Mouse (Mus musculus) liver, embryonic 14.5 days (tissue): ENCODE data around the gene Eef1e1. TPM values are rescaled to one million over a fixed set of nuclear protein-coding genes. Genes with fewer than 3 reads are reported as not detected.
A peak's percentile ranks its signal among the peaks of the same experiment; 100 is the strongest.

Experiments used
- ATAC-seq: fragments of 200-750 bp; cut with Nextera tagmentation; 2 replicates; pipeline ENCODE4 v1.8.0; 2017; ENCODE audit warnings: moderate number of reproducible peaks, mild to moderate bottlenecking, moderate library complexity; ENCODE audit not compliant: insufficient read depth
- DNase-seq, 3 experiments: peaks; one replicate each; pipeline ENCODE4 v3.0.0-alpha.2; 2012 to 2013; ENCODE audit warnings: low read depth in 3 of 3, low spot score in 3 of 3
- H3K27ac ChIP-seq: fragments of 300-500 bp; sonication (generic); 2 replicates; pipeline ENCODE4 v1.5.1; 2014; ENCODE audit warnings: moderate library complexity, mild to moderate bottlenecking, control low read depth, inconsistent platforms
- H3K27me3 ChIP-seq: fragments of 300-500 bp; sonication (generic); 2 replicates; pipeline ENCODE4 v1.6.1; 2014; ENCODE audit warnings: mild to moderate bottlenecking, low read length, moderate library complexity; ENCODE audit not compliant: control insufficient read depth, insufficient read depth
- H3K36me3 ChIP-seq: fragments of 300-500 bp; sonication (generic); replicated peaks from 2 replicates; pipeline ENCODE4 v1.6.1; 2014; ENCODE audit warnings: low read depth; ENCODE audit not compliant: control insufficient read depth, insufficient read depth
- H3K4me1 ChIP-seq, 2 experiments: fragments of 200-500 bp in 1 of 2; fragments of 300-500 bp in 1 of 2; sonication (generic) in 1 of 2; replicated peaks; 2 replicates each; pipeline ENCODE4 v1.6.1; 2012 to 2014; ENCODE audit warnings: antibody characterized with exemption in 1 of 2, inconsistent platforms in 1 of 2, low read length in 1 of 2; ENCODE audit not compliant: control insufficient read depth in 2 of 2, insufficient read depth in 2 of 2
- H3K4me2 ChIP-seq: fragments of 300-500 bp; sonication (generic); 2 replicates; pipeline ENCODE4 v1.6.1; 2014; ENCODE audit warnings: low read depth, mild to moderate bottlenecking, control low read depth, moderate library complexity
- H3K4me3 ChIP-seq, 2 experiments: fragments of 200-500 bp in 1 of 2; fragments of 300-500 bp in 1 of 2; sonication (generic) in 1 of 2; 2 replicates each; pipeline ENCODE4 v1.5.1; 2012 to 2014; ENCODE audit warnings: low read depth in 2 of 2, low read length in 2 of 2, mild to moderate bottlenecking in 2 of 2, control low read depth in 1 of 2, inconsistent platforms in 1 of 2, moderate library complexity in 1 of 2; ENCODE audit not compliant: insufficient read depth in 1 of 2
- H3K9ac ChIP-seq: fragments of 300-500 bp; sonication (generic); replicated peaks from 2 replicates; pipeline ENCODE4 v1.6.1; 2014; ENCODE audit warnings: mild to moderate bottlenecking, control low read depth, moderate library complexity
- H3K9me3 ChIP-seq: fragments of 300-500 bp; sonication (generic); 2 replicates; pipeline ENCODE4 v1.6.1; 2016; ENCODE audit warnings: low read length, mixed read lengths; ENCODE audit not compliant: control insufficient read depth
- CTCF ChIP-seq: IDR thresholded peaks from 2 replicates; pipeline ENCODE4 v1.5.1; 2016; ENCODE audit warnings: antibody characterized with exemption, low read depth, control low read depth
- EP300 ChIP-seq: IDR thresholded peaks from 2 replicates; pipeline ENCODE4 v1.6.1; 2016; ENCODE audit warnings: antibody characterized with exemption, low read depth
- WGBS: fragments of 180-500 bp; shearing (Covaris S2); extraction: QIAGEN DNeasy Blood & Tissue Kit; methylation state at CpG from one replicate; pipeline ENCODE4 v1.1.7; 2014; ENCODE audit not compliant: insufficient replicate concordance; 5-methylcytosine and 5-hydroxymethylcytosine counted together
- polyA plus RNA-seq, 2 experiments: library from polyadenylated mRNA; depleted of rRNA in 1 of 2; stranded (reverse) in 1 of 2; unstranded in 1 of 2; fragments of >200 nt; fragmentation: Nextera tagmentation in 1 of 2; extraction: Ambion mirVana in 1 of 2; gene quantifications; 2 replicates each; pipeline versions ENCODE4 v1.2.1 to v1.2.3; 2012 to 2014

Eef1e1 gene
- polyA plus RNA-seq, 2 experiments, result 20.3 to 51.8 TPM

- TF ChIP-seq EP300, result peak; percentile 78
- no peak for TF ChIP-seq CTCF
- H3K9ac ChIP-seq, result no peak overlapping the region; the same call in 1 of the 2 replicates
- ATAC-seq (peak; percentile 69), DNase-seq (no peak)
- H3K4me3 ChIP-seq, result no peak overlapping the region
- H3K36me3 ChIP-seq, result peaks cover 6% of the 10 kb centered on the region
- H3K27me3 ChIP-seq, result no peaks in the 10 kb centered on the region
- H3K27ac ChIP-seq, result no peak overlapping the region; the same call in 1 of the 2 replicates
- 9% methylated on average over 5 of the region's 5 CpGs for WGBS
- peaks cover 2% of the 10 kb centered on the region; the same call in 1 of the 2 replicates for H3K9me3 ChIP-seq
- H3K4me2 ChIP-seq, result no peak overlapping the region
- peaks cover 28 to 33% of the 10 kb centered on the region in 2 experiments for H3K4me1 ChIP-seq
Observed at GRCm38 (mm10) chr13:38615656-38616055, 43.2 kb downstream of the Eef1e1 start.

GRCm38 (mm10) chr13:38614298-38614697 is 44.6 kb downstream of the Eef1e1 start:
- WGBS, result 20% methylated on average over 5 of the region's 5 CpGs
- ATAC-seq, result no peak
- Histone ChIP-seq H3K4me1 (peaks cover 28 to 33% of the 10 kb centered on the region in 2 experiments), H3K27me3 (no peaks in the 10 kb centered on the region), H3K27ac (peak overlapping the region; percentile 33; the same call in 1 of the 2 replicates), H3K4me2 (peak overlapping the region; percentile 39; the same call in 1 of the 2 replicates), H3K4me3 (no peak overlapping the region), H3K36me3 (peaks cover 6% of the 10 kb centered on the region), H3K9ac (peak overlapping the region; percentile 27; the same call in 1 of the 2 replicates), H3K9me3 (peaks cover 2% of the 10 kb centered on the region; the same call in 1 of the 2 replicates)
- no peak for DNase-seq
- TF ChIP-seq EP300 (no peak), CTCF (no peak)

DNA sequence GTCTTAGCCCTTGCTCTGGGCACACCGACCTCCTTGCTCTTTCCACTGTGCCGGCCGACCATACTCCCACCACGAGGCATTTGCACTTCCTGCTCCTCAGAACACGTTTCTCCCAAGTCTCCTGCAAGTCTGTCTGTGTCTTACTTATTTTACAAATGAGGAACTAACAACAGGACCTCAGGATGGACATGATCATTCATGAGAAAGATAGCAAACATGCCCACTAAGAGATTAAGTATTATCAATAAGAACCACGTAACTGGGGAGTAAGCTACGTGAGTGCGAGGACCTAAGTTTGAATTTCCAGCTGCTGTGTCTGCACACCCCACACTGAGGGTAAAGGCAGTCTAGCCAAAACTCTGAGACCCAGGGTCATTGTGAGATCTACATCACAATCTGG is 45.3 kb downstream of the Eef1e1 start:
- ATAC-seq (peak; percentile 51; the same call in 1 of the 2 replicates), DNase-seq (no peak)
- Histone ChIP-seq H3K4me2 (peak overlapping the region; percentile 39; the same call in 1 of the 2 replicates), H3K36me3 (peaks cover 6% of the 10 kb centered on the region), H3K27me3 (no peaks in the 10 kb centered on the region), H3K9me3 (peaks cover 2% of the 10 kb centered on the region; the same call in 1 of the 2 replicates), H3K27ac (no peak overlapping the region; the same call in 1 of the 2 replicates), H3K9ac (peak overlapping the region; percentile 27), H3K4me3 (no peak overlapping the region), H3K4me1 (peaks cover 28 to 33% of the 10 kb centered on the region in 2 experiments)
- TF ChIP-seq CTCF (no peak), EP300 (peak; percentile 34; the same call in 1 of the 2 replicates)
- 15% methylated on average over 8 of the region's 8 CpGs for WGBS

- Histone ChIP-seq H3K9ac (no peak overlapping the region), H3K27ac (no peak overlapping the region), H3K9me3 (peaks cover 2% of the 10 kb centered on the region; the same call in 1 of the 2 replicates), H3K4me2 (no peak overlapping the region), H3K4me3 (no peak overlapping the region), H3K36me3 (peaks cover 6% of the 10 kb centered on the region), H3K4me1 (peaks cover 28 to 33% of the 10 kb centered on the region in 2 experiments), H3K27me3 (no peaks in the 10 kb centered on the region)
- DNase-seq (no peak), ATAC-seq (no peak)
- TF ChIP-seq CTCF (no peak), EP300 (no peak)
- WGBS, result 81% methylated on average over 9 of the region's 9 CpGs
Observed at GRCm38 (mm10) chr13:38612608-38613007, 46.2 kb downstream of the Eef1e1 start.

DNA sequence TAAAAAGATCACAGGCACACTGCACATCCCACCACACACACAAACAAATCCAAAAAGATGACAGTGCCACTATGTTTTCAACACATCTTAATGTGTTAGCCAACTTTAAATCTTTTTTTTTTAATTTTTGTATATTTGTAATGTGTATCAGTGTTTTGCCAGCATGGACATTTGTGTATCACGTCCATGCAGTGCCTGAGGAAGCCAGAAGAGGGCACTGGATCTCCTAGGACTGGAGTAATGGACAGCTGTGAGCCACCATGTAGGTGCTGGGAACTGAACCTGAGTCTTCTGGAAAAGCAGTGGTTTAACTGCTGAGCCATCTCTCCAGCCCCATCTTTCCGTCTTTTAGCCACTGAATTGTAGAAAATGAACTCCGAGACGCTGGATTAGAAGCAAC is 46.7 kb downstream of the Eef1e1 start:
- Histone ChIP-seq H3K4me1 (peaks cover 27 to 33% of the 10 kb centered on the region in 2 experiments), H3K9ac (no peak overlapping the region), H3K36me3 (peaks cover 6% of the 10 kb centered on the region), H3K27me3 (no peaks in the 10 kb centered on the region), H3K4me3 (no peak overlapping the region), H3K27ac (no peak overlapping the region), H3K4me2 (no peak overlapping the region), H3K9me3 (peaks cover 2% of the 10 kb centered on the region; the same call in 1 of the 2 replicates)
- no peak for ATAC-seq
- WGBS, result 86% methylated on average over 4 of the region's 4 CpGs
- TF ChIP-seq CTCF (peak; percentile 54), EP300 (no peak)
- DNase-seq, result no peak
